Mouse (Mus musculus) liver, embryonic 16.5 days (tissue): ENCODE data around the gene Ttll5. TPM values are rescaled to one million over a fixed set of nuclear protein-coding genes. Genes with fewer than 3 reads are reported as not detected.

ENCODE experiments used
- ATAC-seq: fragments of 200-750 bp; cut with Nextera tagmentation; 2 replicates; pipeline ENCODE4 v1.8.0; 2017; ENCODE audit warnings: low read depth, mild to moderate bottlenecking, moderate number of reproducible peaks, moderate library complexity
- H3K27ac ChIP-seq: fragments of 300-500 bp; sonication (generic); 2 replicates; pipeline ENCODE4 v1.5.1; 2014; ENCODE audit warnings: mild to moderate bottlenecking, low read length
- H3K27me3 ChIP-seq: fragments of 300-500 bp; sonication (generic); 2 replicates; pipeline ENCODE4 v1.6.1; 2014; ENCODE audit warnings: low read depth, low read length, mixed read lengths; ENCODE audit not compliant: control insufficient read depth, insufficient read depth
- H3K36me3 ChIP-seq: fragments of 300-500 bp; sonication (generic); 2 replicates; pipeline ENCODE4 v1.6.1; 2014; ENCODE audit warnings: mild to moderate bottlenecking; ENCODE audit not compliant: control insufficient read depth, insufficient read depth
- H3K4me1 ChIP-seq: fragments of 300-500 bp; sonication (generic); 2 replicates; pipeline ENCODE4 v1.6.1; 2014; ENCODE audit warnings: low read depth, low read length, mixed read lengths; ENCODE audit not compliant: control insufficient read depth
- H3K4me2 ChIP-seq: fragments of 300-500 bp; sonication (generic); 2 replicates; pipeline ENCODE4 v1.6.1; 2014; ENCODE audit warnings: low read depth, low read length, mixed read lengths
- H3K4me3 ChIP-seq: fragments of 300-500 bp; sonication (generic); 2 replicates; pipeline ENCODE4 v1.5.1; 2014; ENCODE audit warnings: low read depth, mild to moderate bottlenecking, low read length
- H3K9ac ChIP-seq: fragments of 300-500 bp; sonication (generic); 2 replicates; pipeline ENCODE4 v1.6.1; 2014; ENCODE audit warnings: low read depth, low read length
- H3K9me3 ChIP-seq: fragments of 300-500 bp; sonication (generic); replicated peaks from 2 replicates; pipeline ENCODE4 v1.6.1; 2016; ENCODE audit warnings: low read length; ENCODE audit not compliant: control insufficient read depth
- WGBS: fragments of 180-500 bp; shearing (Covaris S2); extraction: QIAGEN DNeasy Blood & Tissue Kit; methylation state at CpG from one replicate; pipeline ENCODE4 v1.1.7; 2014; ENCODE audit not compliant: insufficient replicate concordance; 5-methylcytosine and 5-hydroxymethylcytosine counted together
- polyA plus RNA-seq: library from polyadenylated mRNA; unstranded; fragments of >200 nt; fragmentation: Nextera tagmentation; extraction: Ambion mirVana; gene quantifications from 2 replicates; pipeline ENCODE4 v1.2.1, GENCODE M21; 2015

The Ttll5 gene
- polyA plus RNA-seq, 1 experiment from 2014 or later: 6.0 TPM

- H3K9me3 ChIP-seq: no peaks in the 10 kb centered on the region
- no peak overlapping the region for H3K9ac ChIP-seq
- H3K27ac ChIP-seq: no peak overlapping the region
- H3K36me3 ChIP-seq: peaks cover 2% of the 10 kb centered on the region; the same call in 1 of the 2 replicates
- H3K4me1 ChIP-seq: no peaks in the 10 kb centered on the region
- ATAC-seq: no peak
- no peak overlapping the region for H3K4me2 ChIP-seq
- H3K27me3 ChIP-seq: no peaks in the 10 kb centered on the region
- 74% methylated on average over 8 of the region's 8 CpGs for WGBS
- no peak overlapping the region for H3K4me3 ChIP-seq
These were observed 55.3 kb downstream of the Ttll5 start for GRCm38 (mm10) chr12:85879631-85880314.

- no peaks in the 10 kb centered on the region for H3K9me3 ChIP-seq
- 84% methylated on average over 3 of the region's 3 CpGs for WGBS
- H3K4me2 ChIP-seq: no peak overlapping the region
- no peak for ATAC-seq
- no peak overlapping the region for H3K9ac ChIP-seq
- no peaks in the 10 kb centered on the region; the same call in 1 of the 2 replicates for H3K36me3 ChIP-seq
- no peak overlapping the region for H3K27ac ChIP-seq
- H3K4me1 ChIP-seq: no peaks in the 10 kb centered on the region
- no peaks in the 10 kb centered on the region for H3K27me3 ChIP-seq
- H3K4me3 ChIP-seq: no peak overlapping the region
These were observed 60.6 kb downstream of the Ttll5 start for GRCm38 (mm10) chr12:85885024-85885423.

DNA sequence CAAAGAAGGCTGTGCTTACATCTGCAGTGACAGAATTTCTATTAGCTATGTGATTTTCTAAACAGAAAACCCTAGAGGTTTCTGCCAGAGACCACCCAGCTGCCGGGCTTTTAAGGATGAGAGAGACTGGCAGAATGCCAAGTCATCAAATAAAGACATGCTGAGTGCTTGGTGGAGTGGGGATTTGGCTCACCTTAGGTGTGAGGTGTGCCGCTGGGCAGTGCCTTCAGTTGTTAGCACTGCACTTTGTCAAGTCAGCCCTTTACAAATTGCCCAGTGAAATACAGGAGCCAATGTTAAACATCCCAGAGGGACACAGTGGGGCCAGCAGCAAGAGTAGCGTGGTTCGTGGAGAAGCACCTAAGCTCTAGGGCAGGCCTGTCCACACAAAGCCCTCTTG is 65.6 kb downstream of the Ttll5 start:
- no peak overlapping the region for H3K4me2 ChIP-seq
- H3K9me3 ChIP-seq: no peaks in the 10 kb centered on the region
- no peak overlapping the region for H3K27ac ChIP-seq
- no peak overlapping the region for H3K9ac ChIP-seq
- H3K4me3 ChIP-seq: no peak overlapping the region
- ATAC-seq: no peak
- no peaks in the 10 kb centered on the region for H3K4me1 ChIP-seq
- WGBS: 76% methylated on average over 4 of the region's 4 CpGs
- H3K36me3 ChIP-seq: no peaks in the 10 kb centered on the region; the same call in none of the 2 replicates
- no peaks in the 10 kb centered on the region for H3K27me3 ChIP-seq

GRCm38 (mm10) chr12:85903986-85904385 is 79.5 kb downstream of the Ttll5 start:
- H3K36me3 ChIP-seq: no peaks in the 10 kb centered on the region
- no peaks in the 10 kb centered on the region; the same call in 1 of the 2 replicates for H3K4me1 ChIP-seq
- no peak overlapping the region for H3K27ac ChIP-seq
- H3K27me3 ChIP-seq: no peaks in the 10 kb centered on the region
- no peaks in the 10 kb centered on the region for H3K9me3 ChIP-seq
- no peak overlapping the region for H3K4me3 ChIP-seq
- ATAC-seq: no peak
- H3K9ac ChIP-seq: no peak overlapping the region
- H3K4me2 ChIP-seq: no peak overlapping the region
- 73% methylated on average over 6 of the region's 6 CpGs for WGBS

DNA sequence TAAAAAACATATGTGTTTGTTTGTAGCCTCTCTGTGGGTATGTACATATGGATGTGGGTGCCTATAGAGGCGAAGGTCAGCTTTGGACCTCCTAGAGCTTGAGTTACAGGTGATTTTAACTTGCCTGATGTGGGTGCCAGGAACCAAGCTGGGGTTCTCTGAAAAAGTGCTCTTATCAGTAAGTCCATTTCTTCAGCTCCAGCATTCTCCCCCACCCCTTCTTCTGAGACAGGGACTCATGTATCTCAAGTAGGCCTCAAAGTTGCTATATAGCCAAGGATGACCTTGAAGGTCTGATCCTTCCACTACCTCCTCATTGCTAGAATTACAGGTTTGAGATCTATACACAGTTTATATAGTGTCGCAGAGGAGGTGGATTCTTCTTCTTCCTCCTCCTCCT is 81.2 kb downstream of the Ttll5 start:
- no peak overlapping the region for H3K27ac ChIP-seq
- ATAC-seq: no peak
- WGBS: 79% methylated on average over 2 of the region's 2 CpGs
- no peak overlapping the region for H3K9ac ChIP-seq
- H3K36me3 ChIP-seq: no peaks in the 10 kb centered on the region
- H3K4me2 ChIP-seq: no peak overlapping the region
- no peaks in the 10 kb centered on the region for H3K9me3 ChIP-seq
- H3K4me1 ChIP-seq: no peaks in the 10 kb centered on the region; the same call in 1 of the 2 replicates
- H3K27me3 ChIP-seq: no peaks in the 10 kb centered on the region
- no peak overlapping the region for H3K4me3 ChIP-seq

- Histone ChIP-seq H3K4me3 (no peak overlapping the region), H3K36me3 (no peaks in the 10 kb centered on the region), H3K27ac (no peak overlapping the region), H3K4me1 (no peaks in the 10 kb centered on the region; the same call in 1 of the 2 replicates), H3K27me3 (no peaks in the 10 kb centered on the region), H3K9me3 (no peaks in the 10 kb centered on the region), H3K9ac (no peak overlapping the region), H3K4me2 (no peak overlapping the region)
- 73% methylated on average over 3 of the region's 3 CpGs for WGBS
- ATAC-seq: no peak
These were observed 83.4 kb downstream of the Ttll5 start for GRCm38 (mm10) chr12:85907896-85908295.

DNA sequence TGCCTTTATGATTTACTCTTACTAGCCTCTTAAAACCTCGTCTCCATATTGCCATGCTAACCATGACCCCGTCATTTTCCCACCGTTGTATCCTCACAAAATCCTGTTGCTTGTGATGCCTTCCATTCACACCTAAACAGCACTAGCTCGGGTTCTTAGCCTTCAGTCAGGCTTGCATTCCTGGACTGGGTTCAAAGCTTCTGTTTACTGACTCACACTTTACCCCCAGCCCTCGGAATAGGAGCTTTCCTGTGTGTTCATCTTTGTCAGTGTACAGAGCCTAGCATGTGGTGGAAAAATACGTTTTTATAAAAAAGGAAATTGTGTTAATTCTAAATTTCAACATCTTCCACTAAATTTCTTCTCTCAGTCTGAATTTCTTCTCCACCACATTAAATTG is 86.4 kb downstream of the Ttll5 start:
- Histone ChIP-seq H3K9ac (no peak overlapping the region), H3K4me2 (no peak overlapping the region), H3K27me3 (no peaks in the 10 kb centered on the region), H3K9me3 (no peaks in the 10 kb centered on the region), H3K36me3 (no peaks in the 10 kb centered on the region), H3K4me3 (no peak overlapping the region), H3K27ac (no peak overlapping the region), H3K4me1 (no peaks in the 10 kb centered on the region)
- ATAC-seq: no peak
- WGBS: 66% methylated on average over 6 of the region's 6 CpGs

DNA sequence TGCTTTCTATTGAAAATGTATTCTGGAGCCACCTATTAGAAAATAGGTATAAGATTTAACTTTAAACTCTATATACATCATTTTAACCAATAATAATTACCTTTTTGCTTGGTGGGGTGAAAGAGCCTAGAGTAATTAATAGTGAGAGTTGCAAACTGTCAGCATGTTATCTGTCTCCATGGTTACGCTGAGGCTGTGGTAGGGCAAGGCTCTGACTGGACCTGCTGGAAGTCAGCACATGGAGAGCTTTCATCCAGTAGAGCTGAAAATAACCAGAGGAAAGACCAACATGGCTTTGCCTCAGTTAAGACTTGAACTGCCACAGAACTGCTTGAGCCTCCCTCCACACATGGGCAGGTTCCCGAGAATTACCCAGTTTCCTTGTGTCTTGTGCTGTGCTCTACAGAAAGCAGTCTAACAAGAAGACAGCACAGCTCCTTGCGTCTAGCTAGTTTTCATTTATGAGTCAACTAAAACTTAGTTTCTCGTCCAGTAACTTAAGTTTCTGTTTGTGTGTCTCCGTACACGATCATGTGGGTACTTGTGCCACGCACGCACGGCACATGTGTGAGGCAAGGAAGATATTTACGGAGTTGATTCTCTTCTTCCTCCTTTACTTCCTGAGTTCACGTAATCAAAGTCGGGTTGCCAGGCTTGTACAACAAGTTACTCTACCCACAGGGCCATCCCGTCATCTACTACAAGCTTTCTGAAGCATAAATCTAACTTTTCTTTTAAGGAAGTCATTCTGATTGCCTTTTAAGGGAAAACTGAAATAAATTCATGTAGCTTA is 88.4 kb downstream of the Ttll5 start:
- Histone ChIP-seq H3K4me1 (no peaks in the 10 kb centered on the region), H3K4me3 (no peak overlapping the region), H3K36me3 (no peaks in the 10 kb centered on the region), H3K27ac (no peak overlapping the region), H3K27me3 (no peaks in the 10 kb centered on the region), H3K4me2 (no peak overlapping the region), H3K9me3 (no peaks in the 10 kb centered on the region), H3K9ac (no peak overlapping the region)
- ATAC-seq: no peak
- WGBS: 65% methylated on average over 13 of the region's 13 CpGs

- no peak for ATAC-seq
These were observed 102.4 kb downstream of the Ttll5 start for GRCm38 (mm10) chr12:85926897-85927296.

More at GRCm38 (mm10) chr12:85926897-85927296, 102.4 kb downstream of the Ttll5 start:
- Histone ChIP-seq H3K27me3 (no peaks in the 10 kb centered on the region), H3K9me3 (no peaks in the 10 kb centered on the region), H3K36me3 (peaks cover 3% of the 10 kb centered on the region; the same call in 1 of the 2 replicates), H3K4me1 (no peaks in the 10 kb centered on the region), H3K4me2 (no peak overlapping the region), H3K9ac (no peak overlapping the region), H3K27ac (no peak overlapping the region), H3K4me3 (no peak overlapping the region)
- WGBS: 57% methylated on average over 4 of the region's 4 CpGs
